Mouse (Mus musculus): ENCODE data around the gene Jaml. TPM values are rescaled to one million over a fixed set of nuclear protein-coding genes. Genes with fewer than 3 reads are reported as not detected.

The Jaml gene
- polyA plus RNA-seq, 1 experiment from 2014 or later, result 0.30 TPM

- ATAC-seq (ENCODE audit: low FRiP score, low TSS enrichment), result no peak
- H3K27ac ChIP-seq (ENCODE audit: low read length), result no peak overlapping the region
- H3K9me3 ChIP-seq (ENCODE audit: low read length), result no peaks in the 10 kb centered on the region
- no peaks in the 10 kb centered on the region for H3K27me3 ChIP-seq (ENCODE audit: insufficient read depth, low read length)
- no peaks in the 10 kb centered on the region for H3K4me1 ChIP-seq (ENCODE audit: insufficient read depth, low read length)
- 76% methylated on average over 4 of the region's 4 CpGs for WGBS
- no peak overlapping the region for H3K4me3 ChIP-seq (ENCODE audit: low read length)
- H3K9ac ChIP-seq (replicated peaks; ENCODE audit: low read length), result no peak overlapping the region
- no peak overlapping the region for H3K4me2 ChIP-seq (replicated peaks; ENCODE audit: low read depth, low read length)
- H3K36me3 ChIP-seq (ENCODE audit: insufficient read depth, low read length), result no peaks in the 10 kb centered on the region
These were observed 12.2 kb upstream of the Jaml start for GRCm38 (mm10) chr9:45066735-45067134.

GRCm38 (mm10) chr9:45071800-45072199 lies 7.2 kb upstream of the Jaml start:
- no peak for ATAC-seq (ENCODE audit: low FRiP score, low TSS enrichment)
- Histone ChIP-seq H3K9me3 (ENCODE audit: low read length) (no peaks in the 10 kb centered on the region), H3K27me3 (ENCODE audit: insufficient read depth, low read length) (no peaks in the 10 kb centered on the region), H3K4me3 (ENCODE audit: low read length) (no peak overlapping the region), H3K27ac (ENCODE audit: low read length) (no peak overlapping the region), H3K9ac (replicated peaks; ENCODE audit: low read length) (no peak overlapping the region), H3K4me2 (replicated peaks; ENCODE audit: low read depth, low read length) (no peak overlapping the region), H3K36me3 (ENCODE audit: insufficient read depth, low read length) (no peaks in the 10 kb centered on the region), H3K4me1 (ENCODE audit: insufficient read depth, low read length) (no peaks in the 10 kb centered on the region)
- 64% methylated on average over 3 of the region's 3 CpGs for WGBS

GRCm38 (mm10) chr9:45077859-45078258 lies 1.1 kb upstream of the Jaml start:
- no peaks in the 10 kb centered on the region for H3K4me1 ChIP-seq (ENCODE audit: insufficient read depth, low read length)
- H3K4me2 ChIP-seq (replicated peaks; ENCODE audit: low read depth, low read length), result no peak overlapping the region
- ATAC-seq (ENCODE audit: low FRiP score, low TSS enrichment), result no peak
- H3K9me3 ChIP-seq (ENCODE audit: low read length), result no peaks in the 10 kb centered on the region
- H3K27me3 ChIP-seq (ENCODE audit: insufficient read depth, low read length), result 0 out of 2 replicates have a peak, but pooled peaks cover 4% of the 10 kb centered on the region
- H3K4me3 ChIP-seq (ENCODE audit: low read length), result no peak overlapping the region
- no peaks in the 10 kb centered on the region for H3K36me3 ChIP-seq (ENCODE audit: insufficient read depth, low read length)
- 59% methylated on average over 3 of the region's 3 CpGs for WGBS
- no peak overlapping the region for H3K27ac ChIP-seq (ENCODE audit: low read length)
- no peak overlapping the region for H3K9ac ChIP-seq (replicated peaks; ENCODE audit: low read length)

GRCm38 (mm10) chr9:45083132-45083531 lies 4.1 kb downstream of the Jaml start:
- WGBS, result 89% methylated on average over 3 of the region's 3 CpGs
- Histone ChIP-seq H3K4me1 (ENCODE audit: insufficient read depth, low read length) (no peaks in the 10 kb centered on the region), H3K36me3 (ENCODE audit: insufficient read depth, low read length) (no peaks in the 10 kb centered on the region), H3K9ac (replicated peaks; ENCODE audit: low read length) (no peak overlapping the region), H3K9me3 (ENCODE audit: low read length) (no peaks in the 10 kb centered on the region), H3K27ac (ENCODE audit: low read length) (no peak overlapping the region), H3K4me3 (ENCODE audit: low read length) (no peak overlapping the region), H3K4me2 (replicated peaks; ENCODE audit: low read depth, low read length) (no peak overlapping the region), H3K27me3 (ENCODE audit: insufficient read depth, low read length) (0 out of 2 replicates have a peak, but pooled peaks cover 4% of the 10 kb centered on the region)
- ATAC-seq (ENCODE audit: low FRiP score, low TSS enrichment), result no peak

GRCm38 (mm10) chr9:45084556-45084955 lies 5.6 kb downstream of the Jaml start:
- 65% methylated on average over 5 of the region's 5 CpGs for WGBS
- H3K27ac ChIP-seq (ENCODE audit: low read length), result no peak overlapping the region
- ATAC-seq (ENCODE audit: low FRiP score, low TSS enrichment), result no peak

GRCm38 (mm10) chr9:45085741-45086690 lies 7.0 kb downstream of the Jaml start:
- H3K4me2 ChIP-seq (replicated peaks; ENCODE audit: low read depth, low read length), result no peak overlapping the region
- no peaks in the 10 kb centered on the region for H3K27me3 ChIP-seq (ENCODE audit: insufficient read depth, low read length)
- WGBS, result 82% methylated on average over 12 of the region's 12 CpGs
- H3K9ac ChIP-seq (replicated peaks; ENCODE audit: low read length), result no peak overlapping the region
- no peaks in the 10 kb centered on the region for H3K4me1 ChIP-seq (ENCODE audit: insufficient read depth, low read length)
- ATAC-seq (ENCODE audit: low FRiP score, low TSS enrichment), result no peak
- no peak overlapping the region for H3K27ac ChIP-seq (ENCODE audit: low read length)
- no peaks in the 10 kb centered on the region for H3K9me3 ChIP-seq (ENCODE audit: low read length)
- H3K4me3 ChIP-seq (ENCODE audit: low read length), result no peak overlapping the region
- H3K36me3 ChIP-seq (ENCODE audit: insufficient read depth, low read length), result no peaks in the 10 kb centered on the region

More at GRCm38 (mm10) chr9:45084556-45084955, 5.6 kb downstream of the Jaml start:
- H3K4me1 ChIP-seq (ENCODE audit: insufficient read depth, low read length), result no peaks in the 10 kb centered on the region
- no peaks in the 10 kb centered on the region for H3K9me3 ChIP-seq (ENCODE audit: low read length)
- no peaks in the 10 kb centered on the region for H3K36me3 ChIP-seq (ENCODE audit: insufficient read depth, low read length)
- H3K9ac ChIP-seq (replicated peaks; ENCODE audit: low read length), result no peak overlapping the region
- no peak overlapping the region for H3K4me3 ChIP-seq (ENCODE audit: low read length)
- no peaks in the 10 kb centered on the region for H3K27me3 ChIP-seq (ENCODE audit: insufficient read depth, low read length)
- no peak overlapping the region for H3K4me2 ChIP-seq (replicated peaks; ENCODE audit: low read depth, low read length)

GRCm38 (mm10) chr9:45088040-45088439 lies 9.1 kb downstream of the Jaml start:
- Histone ChIP-seq H3K4me1 (ENCODE audit: insufficient read depth, low read length) (no peaks in the 10 kb centered on the region), H3K4me3 (ENCODE audit: low read length) (no peak overlapping the region), H3K27me3 (ENCODE audit: insufficient read depth, low read length) (no peaks in the 10 kb centered on the region), H3K36me3 (ENCODE audit: insufficient read depth, low read length) (no peaks in the 10 kb centered on the region), H3K27ac (ENCODE audit: low read length) (no peak overlapping the region), H3K4me2 (replicated peaks; ENCODE audit: low read depth, low read length) (no peak overlapping the region), H3K9ac (replicated peaks; ENCODE audit: low read length) (no peak overlapping the region), H3K9me3 (ENCODE audit: low read length) (no peaks in the 10 kb centered on the region)
- no peak for ATAC-seq (ENCODE audit: low FRiP score, low TSS enrichment)

GRCm38 (mm10) chr9:45090811-45091210 lies 11.8 kb downstream of the Jaml start:
- Histone ChIP-seq H3K9me3 (ENCODE audit: low read length) (no peaks in the 10 kb centered on the region), H3K4me2 (replicated peaks; ENCODE audit: low read depth, low read length) (no peak overlapping the region), H3K9ac (replicated peaks; ENCODE audit: low read length) (no peak overlapping the region), H3K27me3 (ENCODE audit: insufficient read depth, low read length) (no peaks in the 10 kb centered on the region), H3K4me3 (ENCODE audit: low read length) (no peak overlapping the region), H3K4me1 (ENCODE audit: insufficient read depth, low read length) (no peaks in the 10 kb centered on the region), H3K36me3 (ENCODE audit: insufficient read depth, low read length) (no peaks in the 10 kb centered on the region), H3K27ac (ENCODE audit: low read length) (no peak overlapping the region)
- no peak for ATAC-seq (ENCODE audit: low FRiP score, low TSS enrichment)
- WGBS, result 67% methylated on average over 3 of the region's 3 CpGs

GRCm38 (mm10) chr9:45092641-45093040 lies 13.7 kb downstream of the Jaml start:
- Histone ChIP-seq H3K9ac (replicated peaks; ENCODE audit: low read length) (no peak overlapping the region), H3K9me3 (ENCODE audit: low read length) (no peaks in the 10 kb centered on the region), H3K27ac (ENCODE audit: low read length) (no peak overlapping the region), H3K36me3 (ENCODE audit: insufficient read depth, low read length) (no peaks in the 10 kb centered on the region), H3K4me3 (ENCODE audit: low read length) (no peak overlapping the region), H3K4me2 (replicated peaks; ENCODE audit: low read depth, low read length) (no peak overlapping the region), H3K27me3 (ENCODE audit: insufficient read depth, low read length) (no peaks in the 10 kb centered on the region), H3K4me1 (ENCODE audit: insufficient read depth, low read length) (no peaks in the 10 kb centered on the region)
- ATAC-seq (ENCODE audit: low FRiP score, low TSS enrichment), result no peak
- 42% methylated on average over 4 of the region's 4 CpGs for WGBS

- Histone ChIP-seq H3K36me3 (ENCODE audit: insufficient read depth, low read length) (no peaks in the 10 kb centered on the region), H3K4me3 (ENCODE audit: low read length) (no peak overlapping the region), H3K9ac (replicated peaks; ENCODE audit: low read length) (no peak overlapping the region), H3K4me2 (replicated peaks; ENCODE audit: low read depth, low read length) (no peak overlapping the region), H3K27ac (ENCODE audit: low read length) (no peak overlapping the region), H3K4me1 (ENCODE audit: insufficient read depth, low read length) (no peaks in the 10 kb centered on the region), H3K9me3 (ENCODE audit: low read length) (no peaks in the 10 kb centered on the region), H3K27me3 (ENCODE audit: insufficient read depth, low read length) (no peaks in the 10 kb centered on the region)
- 87% methylated on average over 6 of the region's 6 CpGs for WGBS
- no peak for ATAC-seq (ENCODE audit: low FRiP score, low TSS enrichment)
These were observed 16.4 kb downstream of the Jaml start for GRCm38 (mm10) chr9:45095149-45095937.

Data from kidney, embryonic 16.5 days (tissue).